Mouse (Mus musculus) thymus, adult 2 months (tissue): ENCODE data around the gene Hpcal1.

ENCODE experiments used
- CTCF ChIP-seq: fragments of 200-500 bp; IDR thresholded peaks from 2 replicates; pipeline ENCODE4 v1.5.1; 2012; ENCODE audit warnings: mild to moderate bottlenecking, control low read depth, low read length, moderate library complexity, borderline replicate concordance; ENCODE audit not compliant: control insufficient read depth, poor library complexity, insufficient read depth; ENCODE audit errors: extremely low read depth
- POLR2A ChIP-seq: fragments of 200-500 bp; IDR thresholded peaks from 2 replicates; pipeline ENCODE4 v1.6.1; 2012; ENCODE audit warnings: mild to moderate bottlenecking, low read length, control low read depth, moderate library complexity; ENCODE audit not compliant: control insufficient read depth, poor library complexity, insufficient read depth; ENCODE audit errors: extremely low read depth

DNA sequence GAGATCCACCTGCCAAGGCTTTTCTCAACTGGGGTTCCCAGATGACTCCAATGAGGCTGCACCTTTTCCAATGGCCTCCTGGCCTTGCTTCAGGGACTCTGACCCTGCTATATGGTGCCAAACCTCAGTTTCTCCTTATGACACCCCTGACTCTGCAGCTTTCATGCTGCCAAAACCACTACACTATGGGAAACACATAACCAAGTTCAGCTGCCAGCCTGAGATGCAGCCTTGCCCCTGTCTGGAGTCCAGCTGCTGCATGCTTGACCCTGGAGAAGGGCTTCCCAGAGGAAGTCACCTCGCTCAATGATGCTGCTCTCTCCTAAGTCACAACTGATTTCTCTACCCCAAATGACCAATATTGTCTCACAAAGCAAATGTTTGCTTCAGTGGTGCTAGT, 102.1 kb downstream of the Hpcal1 start:
- TF ChIP-seq CTCF, result no peak
- no peak for TF ChIP-seq POLR2A
